Mouse (Mus musculus) brain, embryonic 14.5 days (tissue): ENCODE measurements around the gene Rep15.

Source experiments
- CTCF ChIP-seq: fragments of 200-500 bp; IDR thresholded peaks from 2 replicates; pipeline ENCODE4 v1.5.1; 2012; ENCODE audit warnings: inconsistent platforms, mild to moderate bottlenecking, moderate library complexity, borderline replicate concordance; ENCODE audit not compliant: insufficient read depth, insufficient read length; ENCODE audit errors: extremely low read depth
- POLR2A ChIP-seq: fragments of 200-500 bp; IDR thresholded peaks from 2 replicates; pipeline ENCODE4 v1.6.1; 2012; ENCODE audit warnings: mild to moderate bottlenecking, inconsistent platforms, borderline replicate concordance; ENCODE audit not compliant: poor library complexity, insufficient read depth, insufficient read length, severe bottlenecking; ENCODE audit errors: extremely low read depth

DNA sequence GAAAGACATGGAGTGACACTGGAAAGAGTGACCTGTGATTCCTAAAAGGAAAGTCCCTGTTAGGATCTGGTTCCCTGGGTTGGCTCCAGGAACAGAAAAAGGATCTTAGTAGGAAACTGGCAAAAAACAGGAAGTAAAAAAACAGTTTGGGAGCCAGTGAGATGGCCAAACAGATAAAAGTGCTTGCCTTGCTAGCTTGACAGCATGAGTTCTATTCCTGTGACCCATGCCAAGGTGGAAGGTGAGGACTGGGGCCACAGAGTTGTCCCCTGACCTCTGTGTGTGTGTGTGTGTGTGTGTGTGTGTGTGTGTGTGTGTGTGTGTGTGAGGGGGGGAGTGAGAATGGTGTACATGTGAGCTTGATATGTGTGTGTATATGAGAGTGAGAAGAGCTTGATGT lies 8.8 kb upstream of the Rep15 start:
- TF ChIP-seq POLR2A = no peak
- no peak for TF ChIP-seq CTCF
